Mouse (Mus musculus) embryo, embryonic 9.5 days (tissue): ENCODE results near the gene Dpysl5.
A peak's percentile ranks its signal among the peaks of the same experiment; 100 is the strongest.
"Not testable (repeated sequence)": the region's sequence is repeated elsewhere in the genome, so short reads cannot be mapped to it uniquely, and the experiment has no call there.

Experiments used
- DNase-seq: peaks from one replicate; pipeline ENCODE4 v3.0.0-alpha.2; 2017; ENCODE audit errors: extremely low spot score

The Dpysl5 gene

GRCm38 (mm10) chr5:30711147-30712001, at the start of gene Dpysl5:
Gene Dpysl5 (plus strand): TSS chr5:30711564.
- DNase-seq: peak; percentile 94

- DNase-seq: no peak
These were observed 46.0 kb upstream of the Dpysl5 start for GRCm38 (mm10) chr5:30665360-30665759.

- DNase-seq: no peak
These were observed 45.4 kb upstream of the Dpysl5 start for GRCm38 (mm10) chr5:30665968-30666367.

- DNase-seq: peak; percentile 91
These were observed 44.8 kb upstream of the Dpysl5 start, which contains the start of gene Cenpa for GRCm38 (mm10) chr5:30666391-30667195. Gene Cenpa (plus strand): TSS chr5:30666777.

GRCm38 (mm10) chr5:30667215-30667614, 44.1 kb upstream of the Dpysl5 start:
- no peak for DNase-seq

GRCm38 (mm10) chr5:30667686-30668085, 43.7 kb upstream of the Dpysl5 start:
- DNase-seq: no peak

- no peak for DNase-seq
These were observed 42.5 kb upstream of the Dpysl5 start for GRCm38 (mm10) chr5:30668637-30669495.

- no peak for DNase-seq
These were observed 41.9 kb upstream of the Dpysl5 start for GRCm38 (mm10) chr5:30669496-30669830.

- DNase-seq: no peak
These were observed 41.3 kb upstream of the Dpysl5 start for GRCm38 (mm10) chr5:30670091-30670490.

- DNase-seq: no peak
These were observed 37.4 kb upstream of the Dpysl5 start for GRCm38 (mm10) chr5:30674001-30674400.

GRCm38 (mm10) chr5:30676800-30677199, 34.6 kb upstream of the Dpysl5 start:
- no peak for DNase-seq

GRCm38 (mm10) chr5:30678069-30678468, 33.3 kb upstream of the Dpysl5 start:
- DNase-seq: not testable (repeated sequence)

- DNase-seq: no peak
These were observed 32.6 kb upstream of the Dpysl5 start for GRCm38 (mm10) chr5:30678722-30679296.

- DNase-seq: no peak
These were observed 31.8 kb upstream of the Dpysl5 start for GRCm38 (mm10) chr5:30679593-30679992.

GRCm38 (mm10) chr5:30681970-30682369, 29.4 kb upstream of the Dpysl5 start:
- no peak for DNase-seq

- no peak for DNase-seq
These were observed 28.3 kb upstream of the Dpysl5 start for GRCm38 (mm10) chr5:30682967-30683600.

- no peak for DNase-seq
These were observed 27.4 kb upstream of the Dpysl5 start for GRCm38 (mm10) chr5:30683993-30684392.

- no peak for DNase-seq
These were observed 24.6 kb upstream of the Dpysl5 start for GRCm38 (mm10) chr5:30686781-30687180.

GRCm38 (mm10) chr5:30700361-30701000, 10.9 kb upstream of the Dpysl5 start:
- no peak for DNase-seq

- peak; percentile 34 for DNase-seq
These were observed 10.0 kb upstream of the Dpysl5 start for GRCm38 (mm10) chr5:30701373-30701772.
